Mouse (Mus musculus): ENCODE data around the gene Rbm44. TPM values are rescaled to one million over a fixed set of nuclear protein-coding genes. Genes with fewer than 3 reads are reported as not detected.

Rbm44 gene
- not detected for total RNA-seq (2022)

DNA sequence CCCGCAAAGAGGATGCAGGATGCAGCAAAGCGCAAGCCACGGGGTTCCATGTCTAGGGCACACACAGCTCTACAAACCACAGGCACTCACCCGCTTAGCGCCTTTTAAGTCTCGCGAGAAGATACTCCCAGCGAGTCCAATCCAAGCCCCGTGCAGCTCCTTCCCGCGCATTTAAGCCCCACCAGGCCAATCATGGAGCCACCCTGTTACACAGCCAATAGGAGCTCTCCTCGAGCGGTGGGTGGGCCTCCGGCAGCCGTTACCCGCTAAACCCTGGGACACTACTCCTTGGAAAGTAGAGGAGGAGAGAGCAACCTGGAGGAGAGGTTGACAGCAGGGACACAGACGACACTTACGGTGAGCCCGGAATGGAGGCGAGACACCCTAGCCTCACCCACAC lies at the start of gene Rbm44:
Gene Rbm44 (plus strand): TSS at position 277 of the 400 bp plus-strand sequence.
- DNase-seq (ENCODE audit: low spot score in 2 of 2): no peak

DNA sequence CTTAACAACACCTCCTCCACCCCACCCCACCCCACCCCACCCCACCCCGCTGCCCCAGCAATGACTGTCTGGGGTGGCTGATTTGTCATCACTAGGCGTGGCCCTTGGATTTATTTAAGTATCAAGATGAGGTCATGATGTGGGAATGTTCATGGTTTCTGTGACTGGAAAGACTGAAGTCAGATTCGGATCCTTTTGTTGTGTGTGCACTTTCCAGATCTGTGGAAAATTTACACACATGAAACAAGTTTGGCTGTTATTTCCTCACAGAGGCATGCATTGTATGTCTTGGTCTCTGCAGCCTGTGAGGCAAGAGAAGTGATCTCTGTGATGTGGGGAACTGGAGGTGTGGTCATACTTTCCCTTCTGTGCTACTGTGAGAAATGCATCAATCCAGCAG lies 49.6 kb upstream of the Rbm44 start:
- no peak for DNase-seq (ENCODE audit: low spot score in 2 of 2)

GRCm38 (mm10) chr1:91095853-91096252 lies 49.0 kb upstream of the Rbm44 start:
- no peak for DNase-seq (ENCODE audit: low spot score in 2 of 2)

DNA sequence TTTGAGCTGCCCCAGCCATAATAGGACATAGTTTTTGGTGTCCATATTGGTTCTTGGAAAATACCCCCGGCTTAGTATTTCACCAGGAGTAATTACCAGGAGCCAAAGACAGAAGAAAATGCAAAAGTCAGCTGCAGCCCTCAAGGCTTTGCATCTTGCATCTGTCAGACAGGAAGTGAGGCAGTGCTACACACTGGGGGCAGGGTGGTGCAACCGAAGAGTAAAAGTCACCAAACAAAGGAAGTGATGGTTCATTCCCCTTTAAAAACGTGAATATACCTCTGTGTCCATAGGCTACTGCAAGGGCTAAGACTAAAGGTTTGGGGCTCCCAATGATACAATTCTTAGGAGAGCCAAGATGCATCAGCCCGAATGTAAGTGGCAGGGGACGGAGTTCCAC lies 48.4 kb upstream of the Rbm44 start:
- DNase-seq (ENCODE audit: low spot score in 2 of 2): no peak

GRCm38 (mm10) chr1:91097283-91097834 lies 47.5 kb upstream of the Rbm44 start:
- no peak for DNase-seq (ENCODE audit: low spot score in 2 of 2)

GRCm38 (mm10) chr1:91098887-91099286 lies 46.0 kb upstream of the Rbm44 start:
- DNase-seq (ENCODE audit: low spot score in 2 of 2): peak; percentile 51 to 63

- DNase-seq (ENCODE audit: low spot score in 2 of 2): no peak
These were observed 43.0 kb upstream of the Rbm44 start for GRCm38 (mm10) chr1:91101709-91102440.

GRCm38 (mm10) chr1:91103366-91103983 lies 41.4 kb upstream of the Rbm44 start:
- peak in 1 of 2 experiments; percentile 18 for DNase-seq (ENCODE audit: low spot score in 2 of 2)

GRCm38 (mm10) chr1:91107548-91107947 lies 37.3 kb upstream of the Rbm44 start:
- DNase-seq (ENCODE audit: low spot score in 2 of 2): no peak

DNA sequence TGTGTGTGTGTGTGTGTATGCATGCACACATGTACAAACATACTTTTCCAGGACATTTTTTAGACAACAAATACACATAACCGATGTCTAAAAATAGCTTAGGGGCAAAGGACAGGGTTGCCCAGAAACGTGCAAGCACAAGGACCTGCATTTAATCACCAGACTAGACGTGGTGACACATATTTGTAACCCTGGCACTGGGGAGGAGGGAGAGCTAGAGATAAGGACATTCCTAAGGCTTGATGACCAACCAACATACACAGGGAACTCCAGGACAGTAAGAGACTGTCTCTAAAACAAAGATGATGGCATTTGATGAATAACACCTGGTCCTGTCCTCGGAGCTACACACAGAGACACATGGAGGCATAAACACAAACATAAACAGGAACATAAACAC lies 35.6 kb upstream of the Rbm44 start:
- DNase-seq (ENCODE audit: low spot score in 2 of 2): no peak

DNA sequence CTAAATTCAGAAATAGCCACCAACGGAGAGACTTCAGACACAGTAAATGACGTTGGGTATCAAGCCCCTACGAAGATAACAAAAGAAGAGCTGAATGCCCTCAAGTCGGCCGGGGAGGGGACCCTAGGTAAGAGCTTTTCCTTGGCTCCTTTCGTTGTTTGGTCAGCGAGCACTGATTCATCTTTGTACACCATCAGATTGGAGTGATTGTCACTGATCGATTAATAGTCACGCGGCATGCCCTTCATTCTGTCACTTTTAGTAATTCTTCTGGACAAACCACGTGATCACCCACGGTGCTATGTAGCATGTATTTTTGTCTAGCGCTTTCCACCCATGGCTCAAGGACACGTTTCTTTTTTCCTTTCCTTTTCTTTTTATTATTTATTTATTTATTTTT lies 32.7 kb upstream of the Rbm44 start:
- DNase-seq (ENCODE audit: low spot score in 2 of 2): no peak

- DNase-seq (ENCODE audit: low spot score in 2 of 2): no peak
These were observed 32.3 kb upstream of the Rbm44 start for GRCm38 (mm10) chr1:91112606-91113005.

GRCm38 (mm10) chr1:91122121-91122520 lies 22.8 kb upstream of the Rbm44 start:
- DNase-seq (ENCODE audit: low spot score in 2 of 2): no peak

DNA sequence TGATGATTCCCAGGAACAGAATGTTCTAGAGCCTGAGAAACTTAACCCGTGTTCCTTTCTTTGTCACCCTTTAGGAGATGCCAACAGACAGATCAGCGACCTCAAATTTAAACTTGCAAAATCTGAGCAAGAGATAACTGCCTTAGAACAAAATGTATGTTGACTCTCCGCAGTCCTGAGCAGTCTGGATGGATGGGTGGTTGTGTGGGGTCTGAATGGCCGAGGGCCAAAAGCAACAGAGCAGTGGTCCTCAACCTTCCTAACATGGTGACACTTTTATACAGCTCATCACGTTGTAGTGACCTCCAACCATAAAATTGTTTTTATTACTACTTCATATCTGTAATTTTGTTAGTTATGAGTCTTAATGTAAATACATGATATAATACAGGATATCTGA lies 21.9 kb upstream of the Rbm44 start:
- no peak for DNase-seq (ENCODE audit: low spot score in 2 of 2)

GRCm38 (mm10) chr1:91123466-91123865 lies 21.4 kb upstream of the Rbm44 start:
- DNase-seq (ENCODE audit: low spot score in 2 of 2): no peak

GRCm38 (mm10) chr1:91128849-91129248 lies 16.0 kb upstream of the Rbm44 start:
- DNase-seq (ENCODE audit: low spot score in 2 of 2): no peak

DNA sequence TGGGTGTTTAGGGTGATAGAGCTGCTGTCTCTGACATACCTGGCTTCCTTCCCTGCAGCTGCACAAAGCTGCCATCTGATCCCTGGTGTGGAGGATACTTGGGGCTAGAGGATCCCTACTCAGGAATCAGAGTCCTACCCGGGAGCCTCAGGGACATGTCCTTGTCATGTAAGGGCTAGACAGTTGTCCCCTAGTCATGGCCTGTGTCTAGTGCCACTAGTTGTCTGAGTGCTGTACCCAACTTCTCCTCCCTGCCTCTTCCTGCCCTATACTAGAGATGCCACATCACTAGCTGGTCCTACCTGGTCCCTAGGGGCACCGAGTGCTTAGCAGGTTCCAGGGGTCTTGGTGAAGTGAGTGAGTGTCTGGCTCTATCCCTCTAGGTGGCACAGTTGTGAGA lies 7.9 kb upstream of the Rbm44 start:
- DNase-seq (ENCODE audit: low spot score in 2 of 2): no peak

- DNase-seq (ENCODE audit: low spot score in 2 of 2): no peak
These were observed 6.6 kb downstream of the Rbm44 start for GRCm38 (mm10) chr1:91151509-91151908.

DNA sequence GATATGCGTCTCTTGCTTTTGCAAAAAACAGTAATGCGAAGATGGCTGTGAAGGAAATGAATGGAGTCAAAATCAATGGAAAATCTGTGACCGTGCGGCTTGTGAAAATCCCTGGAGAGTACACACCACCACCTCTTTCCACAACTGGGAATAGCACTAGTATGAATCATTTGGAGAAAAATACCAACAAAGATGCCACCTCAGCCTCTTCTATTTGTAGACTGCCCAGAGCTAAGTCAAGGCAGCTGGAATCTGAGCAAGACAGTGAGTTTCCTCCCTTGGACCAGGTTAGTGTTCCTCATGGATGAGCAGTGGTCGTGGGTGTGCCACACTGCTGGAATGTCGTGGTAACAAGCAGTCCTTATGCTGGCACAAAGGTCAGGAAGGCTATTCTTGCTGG lies 21.9 kb downstream of the Rbm44 start:
- DNase-seq (ENCODE audit: low spot score in 2 of 2): no peak

- no peak for DNase-seq (ENCODE audit: low spot score in 2 of 2)
These were observed 24.3 kb downstream of the Rbm44 start for GRCm38 (mm10) chr1:91169157-91169556.

DNA sequence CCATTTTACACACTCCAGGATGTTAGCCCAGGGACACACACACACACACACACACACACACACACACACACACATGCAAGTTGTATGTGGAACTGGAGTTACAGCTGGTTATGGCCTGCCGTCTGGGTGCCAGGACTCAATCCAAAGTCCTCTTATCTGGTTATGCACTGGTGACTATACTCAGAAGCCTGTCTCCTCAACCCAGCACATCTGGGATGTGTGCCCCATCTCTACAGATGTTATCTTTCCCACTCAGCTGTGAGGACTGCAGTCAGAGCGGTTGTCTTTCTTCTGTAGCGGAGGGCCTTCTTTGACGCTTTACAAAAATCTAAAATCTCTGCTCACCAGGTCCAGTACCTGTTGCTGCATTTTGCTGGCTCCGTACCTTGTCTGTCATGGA lies 29.9 kb downstream of the Rbm44 start:
- DNase-seq (ENCODE audit: low spot score in 2 of 2): no peak

DNA sequence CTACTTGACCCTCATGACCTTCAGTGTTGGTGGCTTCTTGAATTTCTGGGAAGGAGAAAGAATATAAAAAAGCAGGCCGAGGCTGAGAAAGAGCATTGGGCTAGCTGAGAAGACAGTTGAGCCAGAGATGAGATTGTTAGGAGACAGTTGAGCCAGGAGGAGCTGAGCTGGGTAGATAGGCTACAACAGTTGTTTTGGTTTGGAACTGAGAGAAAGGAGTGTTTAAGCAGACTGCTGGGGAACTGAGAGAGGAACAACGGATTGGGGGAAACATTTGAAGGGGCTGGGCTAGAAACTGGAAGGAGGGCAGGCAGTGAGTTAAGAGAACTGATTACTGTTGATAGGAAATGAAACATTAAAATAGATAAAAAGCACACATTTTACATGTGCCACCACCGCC lies 31.1 kb downstream of the Rbm44 start:
- no peak for DNase-seq (ENCODE audit: low spot score in 2 of 2)

- no peak for DNase-seq (ENCODE audit: low spot score in 2 of 2)
These were observed 32.0 kb downstream of the Rbm44 start for GRCm38 (mm10) chr1:91176871-91177270.

All from gastrocnemius, adult 8-10 months (tissue).